Mouse (Mus musculus): ENCODE data around the gene Cdh18. TPM values are rescaled to one million over a fixed set of nuclear protein-coding genes. Genes with fewer than 3 reads are reported as not detected.

Cdh18 gene
- total and polyA plus RNA-seq, 2 experiments from 2014 or later: 5.1 to 32.3 TPM

DNA sequence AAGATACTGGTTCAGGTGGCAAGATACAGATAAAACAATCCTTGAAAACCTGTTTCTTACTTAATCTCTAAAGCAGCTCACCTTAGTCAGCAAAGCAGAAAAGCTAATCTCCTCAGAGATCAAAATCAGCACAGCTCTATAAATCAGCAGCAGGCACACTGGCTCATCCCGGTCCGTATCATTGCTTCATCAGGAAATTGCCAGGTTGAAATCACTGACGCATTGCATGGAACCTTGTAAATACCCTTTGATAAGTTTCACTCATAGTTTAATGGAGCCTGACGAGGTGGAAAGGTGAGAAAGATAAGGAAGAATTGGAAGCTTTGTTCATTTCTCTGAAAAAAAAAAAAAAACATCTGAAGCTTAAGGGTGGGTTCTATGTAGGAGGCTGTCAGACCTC lies 837.0 kb downstream of the Cdh18 start:
- no peaks in the 10 kb centered on the region for H3K4me1 ChIP-seq (ENCODE audit: insufficient read depth)
- no peaks in the 10 kb centered on the region for H3K36me3 ChIP-seq (ENCODE audit: insufficient read depth)
- no peak for TF ChIP-seq CTCF (IDR thresholded peaks at IDR 0.05; ENCODE audit: low read depth)
- no peak overlapping the region for H3K27ac ChIP-seq (ENCODE audit: low read depth, low read length)
- 78% methylated on average over 4 of the region's 4 CpGs for WGBS
- no peak overlapping the region for H3K4me3 ChIP-seq (ENCODE audit: low read depth, low read length)
- no peak overlapping the region for H3K4me2 ChIP-seq (ENCODE audit: low read depth)
- no peak for ATAC-seq
- H3K9me3 ChIP-seq (ENCODE audit: low read length): no peaks in the 10 kb centered on the region
- H3K27me3 ChIP-seq (ENCODE audit: insufficient read depth, low read length): no peaks in the 10 kb centered on the region
- no peak for DNase-seq
- H3K9ac ChIP-seq: no peak overlapping the region

GRCm38 (mm10) chr15:23396646-23397045 lies 847.8 kb downstream of the Cdh18 start:
- Histone ChIP-seq H3K9ac (no peak overlapping the region), H3K4me3 (ENCODE audit: low read depth, low read length) (no peak overlapping the region), H3K4me1 (ENCODE audit: insufficient read depth) (no peaks in the 10 kb centered on the region), H3K27me3 (ENCODE audit: insufficient read depth, low read length) (no peaks in the 10 kb centered on the region), H3K9me3 (ENCODE audit: low read length) (no peaks in the 10 kb centered on the region), H3K27ac (ENCODE audit: low read depth, low read length) (no peak overlapping the region), H3K36me3 (ENCODE audit: insufficient read depth) (no peaks in the 10 kb centered on the region), H3K4me2 (ENCODE audit: low read depth) (no peak overlapping the region)
- ATAC-seq (no peak), DNase-seq (no peak)
- no peak for TF ChIP-seq CTCF (IDR thresholded peaks at IDR 0.05; ENCODE audit: low read depth)

DNA sequence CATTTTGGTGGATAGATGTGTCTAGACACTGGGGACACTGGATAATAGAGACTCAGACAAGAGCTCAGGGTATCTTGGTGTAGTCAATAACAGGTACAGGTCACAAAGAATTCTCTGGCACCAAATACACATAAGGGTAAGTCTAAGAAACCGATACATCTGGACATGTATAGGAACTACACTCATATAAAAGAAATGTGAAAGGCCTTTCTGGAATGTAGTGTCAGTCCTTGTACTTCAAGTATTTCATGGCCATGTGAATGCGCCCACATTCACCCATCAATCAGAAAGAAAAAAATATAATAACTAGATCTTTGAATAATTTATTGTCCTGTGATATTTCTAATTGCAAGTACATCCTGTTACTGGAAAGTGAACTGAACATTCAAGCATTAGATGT lies 855.0 kb downstream of the Cdh18 start:
- Histone ChIP-seq H3K9ac (no peak overlapping the region), H3K27me3 (ENCODE audit: insufficient read depth, low read length) (no peaks in the 10 kb centered on the region), H3K4me2 (ENCODE audit: low read depth) (no peak overlapping the region), H3K9me3 (ENCODE audit: low read length) (no peaks in the 10 kb centered on the region), H3K4me3 (ENCODE audit: low read depth, low read length) (no peak overlapping the region), H3K4me1 (ENCODE audit: insufficient read depth) (no peaks in the 10 kb centered on the region), H3K36me3 (ENCODE audit: insufficient read depth) (no peaks in the 10 kb centered on the region), H3K27ac (ENCODE audit: low read depth, low read length) (no peak overlapping the region)
- ATAC-seq: no peak
- DNase-seq: no peak
- WGBS: 57% methylated on average over 2 of the region's 2 CpGs
- TF ChIP-seq CTCF (IDR thresholded peaks at IDR 0.05; ENCODE audit: low read depth): no peak

GRCm38 (mm10) chr15:23408256-23408655 lies 859.4 kb downstream of the Cdh18 start:
- Histone ChIP-seq H3K4me1 (ENCODE audit: insufficient read depth) (no peaks in the 10 kb centered on the region), H3K9ac (no peak overlapping the region), H3K27ac (ENCODE audit: low read depth, low read length) (no peak overlapping the region), H3K9me3 (ENCODE audit: low read length) (no peaks in the 10 kb centered on the region), H3K4me3 (ENCODE audit: low read depth, low read length) (no peak overlapping the region), H3K4me2 (ENCODE audit: low read depth) (no peak overlapping the region), H3K36me3 (ENCODE audit: insufficient read depth) (no peaks in the 10 kb centered on the region), H3K27me3 (ENCODE audit: insufficient read depth, low read length) (no peaks in the 10 kb centered on the region)
- WGBS: 92% methylated on average over 1 of the region's 1 CpGs
- DNase-seq (no peak), ATAC-seq (no peak)
- TF ChIP-seq CTCF (IDR thresholded peaks at IDR 0.05; ENCODE audit: low read depth): no peak

- WGBS: 77% methylated on average over 5 of the region's 5 CpGs
- Histone ChIP-seq H3K27ac (ENCODE audit: low read depth, low read length) (no peak overlapping the region), H3K4me2 (ENCODE audit: low read depth) (no peak overlapping the region), H3K36me3 (ENCODE audit: insufficient read depth) (no peaks in the 10 kb centered on the region), H3K9ac (no peak overlapping the region), H3K9me3 (ENCODE audit: low read length) (no peaks in the 10 kb centered on the region), H3K4me3 (ENCODE audit: low read depth, low read length) (no peak overlapping the region), H3K4me1 (ENCODE audit: insufficient read depth) (no peaks in the 10 kb centered on the region), H3K27me3 (ENCODE audit: insufficient read depth, low read length) (no peaks in the 10 kb centered on the region)
- no peak for TF ChIP-seq CTCF (IDR thresholded peaks at IDR 0.05; ENCODE audit: low read depth)
- no peak; the same call in 1 of the 2 replicates for ATAC-seq
- DNase-seq: peak; percentile 21
Observed at GRCm38 (mm10) chr15:23416450-23417080, 867.7 kb downstream of the Cdh18 start.

DNA sequence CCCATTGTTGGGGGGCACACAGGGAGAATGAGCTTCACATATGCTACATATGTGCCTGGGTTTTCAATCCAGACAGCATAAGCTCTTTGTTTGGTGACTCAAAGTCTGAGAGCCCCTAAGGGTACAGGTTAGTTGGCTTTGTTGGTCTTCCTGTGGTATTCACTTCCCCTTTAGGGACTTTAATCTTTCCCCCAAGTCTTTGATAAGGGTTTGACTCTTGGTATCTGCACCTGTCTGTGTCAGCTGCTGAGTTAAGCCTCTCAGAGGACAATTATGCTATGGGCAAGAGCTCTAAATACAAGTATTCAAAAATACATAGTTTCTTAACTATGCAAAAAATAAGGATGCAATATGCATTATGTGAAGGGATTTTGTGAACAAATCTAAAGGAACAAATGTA lies 869.3 kb downstream of the Cdh18 start:
- H3K4me3 ChIP-seq (ENCODE audit: low read depth, low read length): no peak overlapping the region
- ATAC-seq (no peak), DNase-seq (no peak)
- H3K36me3 ChIP-seq (ENCODE audit: insufficient read depth): no peaks in the 10 kb centered on the region
- H3K9ac ChIP-seq: no peak overlapping the region
- TF ChIP-seq CTCF (IDR thresholded peaks at IDR 0.05; ENCODE audit: low read depth): no peak
- H3K27me3 ChIP-seq (ENCODE audit: insufficient read depth, low read length): no peaks in the 10 kb centered on the region
- H3K4me1 ChIP-seq (ENCODE audit: insufficient read depth): no peaks in the 10 kb centered on the region
- H3K27ac ChIP-seq (ENCODE audit: low read depth, low read length): no peak overlapping the region
- H3K4me2 ChIP-seq (ENCODE audit: low read depth): no peak overlapping the region
- H3K9me3 ChIP-seq (ENCODE audit: low read length): no peaks in the 10 kb centered on the region

DNA sequence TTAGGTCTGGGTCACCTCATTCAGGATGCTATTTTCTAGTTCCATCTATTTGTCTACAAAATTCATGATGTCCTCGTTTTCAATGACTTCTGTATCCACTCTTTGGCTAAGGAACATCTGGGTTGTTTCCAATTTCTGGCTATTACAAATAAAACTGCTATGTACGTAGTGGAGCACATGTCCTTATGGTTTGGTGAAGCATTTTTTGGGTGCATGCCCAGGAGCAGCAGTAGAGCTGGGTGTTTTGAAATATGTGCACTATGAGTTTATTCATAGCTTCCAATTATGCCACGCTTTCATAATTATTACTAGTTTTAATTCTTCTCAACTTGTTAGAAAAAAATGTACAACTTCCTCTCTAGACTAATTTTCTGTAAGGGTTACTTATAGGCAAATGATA lies 871.2 kb downstream of the Cdh18 start:
- Histone ChIP-seq H3K4me3 (ENCODE audit: low read depth, low read length) (no peak overlapping the region), H3K4me2 (ENCODE audit: low read depth) (no peak overlapping the region), H3K9me3 (ENCODE audit: low read length) (no peaks in the 10 kb centered on the region), H3K36me3 (ENCODE audit: insufficient read depth) (no peaks in the 10 kb centered on the region), H3K4me1 (ENCODE audit: insufficient read depth) (no peaks in the 10 kb centered on the region), H3K27me3 (ENCODE audit: insufficient read depth, low read length) (no peaks in the 10 kb centered on the region), H3K9ac (no peak overlapping the region), H3K27ac (ENCODE audit: low read depth, low read length) (no peak overlapping the region)
- no peak for TF ChIP-seq CTCF (IDR thresholded peaks at IDR 0.05; ENCODE audit: low read depth)
- WGBS: 52% methylated on average over 3 of the region's 3 CpGs
- 0 out of 2 replicates have a peak, but pooled peaks have one; percentile 32 for ATAC-seq
- peak; percentile 31 for DNase-seq
